Mouse (Mus musculus) bone marrow macrophage, adult 2 months (primary cell): ENCODE measurements at regions not wholly inside any gene's neighbourhood (a gene's known extent, or its start where the extent isn't known, plus 50 kb on each side); places are given as distances from the start of the nearest gene placed in this dataset.

Source experiments
- CTCF ChIP-seq: IDR thresholded peaks from 2 replicates; pipeline ENCODE4 v1.5.1; 2012; ENCODE audit warnings: low read depth, mild to moderate bottlenecking, low read length, moderate library complexity
- POLR2A ChIP-seq: IDR thresholded peaks from 2 replicates; pipeline ENCODE4 v1.6.1; 2012; ENCODE audit warnings: mild to moderate bottlenecking, low read depth, low read length, borderline replicate concordance

- TF ChIP-seq CTCF, result no peak
- no peak for TF ChIP-seq POLR2A
Measured at GRCm38 (mm10) chr9:14076728-14077127, 198.1 kb upstream of the Sesn3 start.
